Mouse (Mus musculus): ENCODE results near the gene Prph2. TPM values are rescaled to one million over a fixed set of nuclear protein-coding genes. Genes with fewer than 3 reads are reported as not detected.

Gene Prph2
- 2.0 and 2.9 TPM in 2 replicates for polyA plus RNA-seq (2012; rRNA removed)

DNA sequence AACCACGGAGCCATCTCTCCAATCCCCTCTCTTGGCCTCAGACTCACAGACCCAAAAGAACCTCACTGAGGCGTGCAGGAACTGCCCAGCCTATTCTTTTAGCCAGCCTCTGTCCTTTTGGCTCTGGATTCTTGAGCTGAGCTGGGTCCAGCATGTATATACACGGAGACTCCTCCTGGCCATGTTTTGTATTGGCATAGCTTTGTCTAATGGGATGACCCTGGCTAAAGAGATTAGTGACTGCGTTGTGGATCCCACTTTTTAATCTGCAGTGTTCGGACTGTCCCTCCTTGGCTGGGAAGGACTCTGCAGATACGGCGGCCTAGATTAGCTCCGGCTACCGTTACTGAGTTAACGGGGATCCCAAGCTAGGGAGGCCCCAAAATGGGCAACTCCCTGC lies at the start of gene Prph2:
Gene Prph2, plus strand, starts transcription at position 274 of the 400 bp plus-strand sequence.
- Histone ChIP-seq H3K4me1 (ENCODE audit: control insufficient read depth, insufficient read depth, low read length) (peaks cover 6% of the 10 kb centered on the region), H3K27ac (ENCODE audit: control insufficient read depth, insufficient read depth, low read depth, low read length) (peak within 1 kb of the TSS; percentile 65), H3K4me3 (ENCODE audit: control insufficient read depth, low read depth, low read length) (peak within 1 kb of the TSS; percentile 39), H3K36me3 (ENCODE audit: control insufficient read depth, insufficient read depth, low read length) (no peaks in the 10 kb centered on the region), H3K27me3 (ENCODE audit: control insufficient read depth, insufficient read depth, low read length) (no peaks in the 10 kb centered on the region)
- TF ChIP-seq CTCF (IDR thresholded peaks at IDR 0.05; ENCODE audit: control insufficient read depth, insufficient read depth, insufficient replicate concordance, low read depth, low read length) (no peak), POLR2A (IDR thresholded peaks at IDR 0.05; ENCODE audit: control insufficient read depth, low read depth, low read length) (no peak)

DNA sequence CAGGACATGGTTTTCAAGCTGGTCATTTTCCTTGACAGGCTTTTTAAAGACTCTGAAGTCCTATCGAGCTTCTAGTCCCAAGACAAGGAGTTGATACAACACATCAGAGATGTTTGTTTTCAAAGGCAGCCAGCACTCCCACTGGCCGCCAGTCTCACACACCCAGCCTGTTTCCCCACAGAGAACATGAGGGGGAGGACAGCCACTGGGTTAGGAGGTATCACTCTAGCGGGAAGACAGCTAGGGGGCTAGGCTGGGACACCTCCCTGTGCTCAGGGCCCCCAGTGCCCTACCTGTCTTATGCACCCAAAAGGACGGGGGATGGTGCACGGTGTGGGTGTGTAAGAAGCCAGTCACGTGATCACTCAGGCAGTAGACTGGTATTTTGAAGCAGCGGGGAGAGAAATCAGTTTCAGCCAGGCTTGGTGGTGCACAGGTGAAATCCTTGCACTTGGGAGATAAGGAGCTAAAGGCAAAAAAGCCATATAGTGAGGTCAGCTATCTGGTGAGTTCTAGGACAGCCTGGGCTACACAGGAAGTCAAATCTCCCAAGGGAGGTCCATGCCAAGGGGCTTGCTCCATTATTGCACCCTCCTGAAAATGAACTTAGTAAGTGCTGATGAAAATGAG lies 45.6 kb upstream of the Prph2 start:
- H3K27ac ChIP-seq (ENCODE audit: control insufficient read depth, insufficient read depth, low read depth, low read length), result no peak overlapping the region; the same call in 1 of the 2 replicates
- TF ChIP-seq POLR2A (IDR thresholded peaks at IDR 0.05; ENCODE audit: control insufficient read depth, low read depth, low read length) (no peak), CTCF (IDR thresholded peaks at IDR 0.05; ENCODE audit: control insufficient read depth, insufficient read depth, insufficient replicate concordance, low read depth, low read length) (no peak)
- no peaks in the 10 kb centered on the region for H3K4me1 ChIP-seq (ENCODE audit: control insufficient read depth, insufficient read depth, low read length)
- H3K4me3 ChIP-seq (ENCODE audit: control insufficient read depth, low read depth, low read length), result no peak overlapping the region
- H3K27me3 ChIP-seq (ENCODE audit: control insufficient read depth, insufficient read depth, low read length), result no peaks in the 10 kb centered on the region
- H3K36me3 ChIP-seq (ENCODE audit: control insufficient read depth, insufficient read depth, low read length), result no peaks in the 10 kb centered on the region

DNA sequence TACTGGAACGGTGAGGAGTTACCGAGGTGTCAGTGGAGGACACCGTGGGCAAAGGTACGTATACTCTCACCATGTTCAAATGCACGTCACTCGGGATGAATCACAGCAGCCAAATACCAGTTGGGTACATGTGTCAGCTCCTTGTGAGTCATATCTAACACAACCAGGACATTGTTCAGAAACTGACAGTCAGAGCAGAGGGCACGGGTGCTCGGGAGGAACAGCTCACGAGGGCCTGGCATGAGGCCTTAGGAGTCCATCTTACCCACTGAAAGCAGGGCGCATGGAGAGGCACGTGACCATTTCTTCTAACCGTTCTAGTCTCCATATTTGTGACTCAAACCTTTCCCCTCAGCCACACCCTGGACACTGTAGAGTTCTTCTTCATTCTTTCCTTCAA lies 43.4 kb upstream of the Prph2 start:
- H3K4me1 ChIP-seq (ENCODE audit: control insufficient read depth, insufficient read depth, low read length), result no peaks in the 10 kb centered on the region
- TF ChIP-seq POLR2A (IDR thresholded peaks at IDR 0.05; ENCODE audit: control insufficient read depth, low read depth, low read length), result no peak
- TF ChIP-seq CTCF (IDR thresholded peaks at IDR 0.05; ENCODE audit: control insufficient read depth, insufficient read depth, insufficient replicate concordance, low read depth, low read length), result no peak
- H3K27ac ChIP-seq (ENCODE audit: control insufficient read depth, insufficient read depth, low read depth, low read length), result no peak overlapping the region
- H3K27me3 ChIP-seq (ENCODE audit: control insufficient read depth, insufficient read depth, low read length), result no peaks in the 10 kb centered on the region
- no peak overlapping the region for H3K4me3 ChIP-seq (ENCODE audit: control insufficient read depth, low read depth, low read length)
- no peaks in the 10 kb centered on the region for H3K36me3 ChIP-seq (ENCODE audit: control insufficient read depth, insufficient read depth, low read length)

DNA sequence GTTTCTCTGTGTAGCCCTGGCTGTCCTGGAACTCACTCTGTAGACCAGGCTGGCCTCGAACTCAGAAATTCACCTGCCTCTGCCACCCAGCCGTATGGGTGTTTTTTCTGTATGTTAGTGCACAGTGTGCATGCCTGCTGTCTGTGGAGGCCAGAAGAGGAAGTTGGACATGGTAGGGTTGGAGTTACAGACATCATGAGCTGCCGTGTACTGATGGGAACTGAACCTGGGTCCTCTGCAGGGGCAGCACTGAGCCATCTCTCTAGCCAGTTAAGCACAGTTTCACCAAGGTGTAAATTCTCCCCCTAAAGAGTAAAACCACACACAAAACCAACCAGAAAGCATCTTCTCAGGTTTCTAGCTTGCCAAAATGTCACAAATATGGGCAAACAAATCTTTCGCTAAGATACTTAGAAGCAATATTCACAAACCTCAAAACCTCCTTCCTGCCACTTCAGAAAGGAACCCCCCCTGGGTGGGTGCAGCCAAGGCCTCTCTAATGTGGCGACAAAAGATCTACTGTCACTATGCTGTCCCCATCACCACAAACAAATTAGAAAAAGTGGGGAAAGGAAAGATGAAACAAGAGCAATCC lies 40.0 kb upstream of the Prph2 start:
- Histone ChIP-seq H3K27ac (ENCODE audit: control insufficient read depth, insufficient read depth, low read depth, low read length) (no peak overlapping the region), H3K36me3 (ENCODE audit: control insufficient read depth, insufficient read depth, low read length) (no peaks in the 10 kb centered on the region), H3K4me3 (ENCODE audit: control insufficient read depth, low read depth, low read length) (no peak overlapping the region), H3K4me1 (ENCODE audit: control insufficient read depth, insufficient read depth, low read length) (peaks cover 4% of the 10 kb centered on the region; the same call in 1 of the 2 replicates), H3K27me3 (ENCODE audit: control insufficient read depth, insufficient read depth, low read length) (no peaks in the 10 kb centered on the region)
- no peak for TF ChIP-seq POLR2A (IDR thresholded peaks at IDR 0.05; ENCODE audit: control insufficient read depth, low read depth, low read length)
- TF ChIP-seq CTCF (IDR thresholded peaks at IDR 0.05; ENCODE audit: control insufficient read depth, insufficient read depth, insufficient replicate concordance, low read depth, low read length), result no peak

- H3K27ac ChIP-seq (ENCODE audit: control insufficient read depth, insufficient read depth, low read depth, low read length), result no peak overlapping the region
- no peak for TF ChIP-seq POLR2A (IDR thresholded peaks at IDR 0.05; ENCODE audit: control insufficient read depth, low read depth, low read length)
- no peak for TF ChIP-seq CTCF (IDR thresholded peaks at IDR 0.05; ENCODE audit: control insufficient read depth, insufficient read depth, insufficient replicate concordance, low read depth, low read length)
- H3K27me3 ChIP-seq (ENCODE audit: control insufficient read depth, insufficient read depth, low read length), result no peaks in the 10 kb centered on the region
- peaks cover 4% of the 10 kb centered on the region; the same call in 1 of the 2 replicates for H3K4me1 ChIP-seq (ENCODE audit: control insufficient read depth, insufficient read depth, low read length)
- H3K4me3 ChIP-seq (ENCODE audit: control insufficient read depth, low read depth, low read length), result no peak overlapping the region
- H3K36me3 ChIP-seq (ENCODE audit: control insufficient read depth, insufficient read depth, low read length), result no peaks in the 10 kb centered on the region
These were observed 39.3 kb upstream of the Prph2 start for GRCm38 (mm10) chr17:46870913-46871312.

- H3K4me1 ChIP-seq (ENCODE audit: control insufficient read depth, insufficient read depth, low read length), result peaks cover 4% of the 10 kb centered on the region; the same call in 1 of the 2 replicates
- H3K4me3 ChIP-seq (ENCODE audit: control insufficient read depth, low read depth, low read length), result no peak overlapping the region
- no peak overlapping the region for H3K27ac ChIP-seq (ENCODE audit: control insufficient read depth, insufficient read depth, low read depth, low read length)
- no peaks in the 10 kb centered on the region for H3K36me3 ChIP-seq (ENCODE audit: control insufficient read depth, insufficient read depth, low read length)
- no peaks in the 10 kb centered on the region for H3K27me3 ChIP-seq (ENCODE audit: control insufficient read depth, insufficient read depth, low read length)
- TF ChIP-seq CTCF (IDR thresholded peaks at IDR 0.05; ENCODE audit: control insufficient read depth, insufficient read depth, insufficient replicate concordance, low read depth, low read length), result no peak
- TF ChIP-seq POLR2A (IDR thresholded peaks at IDR 0.05; ENCODE audit: control insufficient read depth, low read depth, low read length), result no peak
These were observed 37.5 kb upstream of the Prph2 start for GRCm38 (mm10) chr17:46872806-46873205.

DNA sequence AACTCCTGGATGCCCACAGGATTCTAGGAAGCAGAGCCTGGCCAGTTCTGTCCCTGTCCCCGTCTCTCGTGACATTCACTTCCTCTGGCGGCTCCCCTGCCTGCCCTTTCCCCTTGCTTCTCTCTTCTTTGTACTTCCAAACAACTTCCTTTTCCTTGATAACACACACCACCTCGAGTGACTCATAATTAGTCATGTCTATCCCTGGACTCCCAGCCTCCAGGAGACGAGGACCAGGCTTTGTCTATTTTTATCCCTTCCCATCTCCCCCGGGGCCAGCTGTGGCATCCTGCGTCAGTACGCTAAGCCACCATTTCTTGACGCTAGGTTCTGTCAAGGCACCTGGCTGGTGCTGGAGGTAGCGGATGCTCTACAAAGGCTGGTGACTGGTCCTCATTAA lies 36.1 kb upstream of the Prph2 start:
- no peak overlapping the region for H3K27ac ChIP-seq (ENCODE audit: control insufficient read depth, insufficient read depth, low read depth, low read length)
- TF ChIP-seq CTCF (IDR thresholded peaks at IDR 0.05; ENCODE audit: control insufficient read depth, insufficient read depth, insufficient replicate concordance, low read depth, low read length) (no peak), POLR2A (IDR thresholded peaks at IDR 0.05; ENCODE audit: control insufficient read depth, low read depth, low read length) (no peak)
- H3K27me3 ChIP-seq (ENCODE audit: control insufficient read depth, insufficient read depth, low read length), result no peaks in the 10 kb centered on the region
- H3K36me3 ChIP-seq (ENCODE audit: control insufficient read depth, insufficient read depth, low read length), result no peaks in the 10 kb centered on the region
- peaks cover 4% of the 10 kb centered on the region; the same call in 1 of the 2 replicates for H3K4me1 ChIP-seq (ENCODE audit: control insufficient read depth, insufficient read depth, low read length)
- no peak overlapping the region for H3K4me3 ChIP-seq (ENCODE audit: control insufficient read depth, low read depth, low read length)

All from testis, adult 2 months (tissue).